Mouse (Mus musculus) MEL (cell line): ENCODE data around the gene Olfr57. TPM values are rescaled to one million over a fixed set of nuclear protein-coding genes. Genes with fewer than 3 reads are reported as not detected.

Experiments
- DNase-seq: peaks from one replicate; pipeline ENCODE4 v3.0.0; 2011; ENCODE audit warnings: low read depth, low spot score
- H3K27ac ChIP-seq: 2 replicates; pipeline ENCODE4 v1.5.1; 2012; ENCODE audit warnings: low read depth, mild to moderate bottlenecking, control low read depth, low read length, moderate library complexity; ENCODE audit not compliant: control insufficient read depth
- H3K27me3 ChIP-seq, 2 experiments: fragments of 150-350 bp in 1 of 2; sonication (generic) in 1 of 2; 2 replicates each; pipeline ENCODE4 v1.6.1; 2012; ENCODE audit warnings: low read length in 2 of 2, mild to moderate bottlenecking in 2 of 2, improper control_type of control experiment in 1 of 2, moderate library complexity in 1 of 2; ENCODE audit not compliant: insufficient read depth in 2 of 2, control insufficient read depth in 1 of 2
- H3K36me3 ChIP-seq, 2 experiments: 2 replicates each; pipeline ENCODE4 v1.6.1; 2012 to 2014; ENCODE audit warnings: low read length in 2 of 2, improper control_type of control experiment in 1 of 2, inconsistent platforms in 1 of 2, mild to moderate bottlenecking in 1 of 2; ENCODE audit not compliant: insufficient read depth in 2 of 2, control insufficient read depth in 1 of 2
- H3K4me1 ChIP-seq, 2 experiments: fragments of 150-350 bp in 1 of 2; sonication (generic) in 1 of 2; 2 replicates each; pipeline ENCODE4 v1.6.1; 2012; ENCODE audit warnings: low read length in 2 of 2, improper control_type of control experiment in 1 of 2, mild to moderate bottlenecking in 1 of 2; ENCODE audit not compliant: insufficient read depth in 2 of 2, control insufficient read depth in 1 of 2
- H3K4me3 ChIP-seq, 2 experiments: fragments of 150-350 bp in 1 of 2; sonication (generic) in 1 of 2; 2 replicates each; pipeline ENCODE4 v1.5.1; 2012; ENCODE audit warnings: low read depth in 2 of 2, low read length in 2 of 2, mild to moderate bottlenecking in 2 of 2, moderate library complexity in 2 of 2, control low read depth in 1 of 2, improper control_type of control experiment in 1 of 2; ENCODE audit not compliant: control insufficient read depth in 1 of 2, insufficient read depth in 1 of 2
- H3K79me2 ChIP-seq: 2 replicates; pipeline ENCODE4 v1.6.1; 2012; ENCODE audit warnings: mild to moderate bottlenecking, low read length, moderate library complexity; ENCODE audit not compliant: control insufficient read depth, poor library complexity, insufficient read depth
- H3K9ac ChIP-seq: 2 replicates; pipeline ENCODE4 v1.6.1; 2012; ENCODE audit warnings: low read depth, mild to moderate bottlenecking, control low read depth, low read length, moderate library complexity; ENCODE audit not compliant: control insufficient read depth, poor library complexity, severe bottlenecking
- H3K9me3 ChIP-seq: fragments of 150-350 bp; sonication (generic); replicated peaks from 2 replicates; pipeline ENCODE4 v1.6.1; 2012; ENCODE audit warnings: mild to moderate bottlenecking, low read length, improper control_type of control experiment, moderate library complexity; ENCODE audit not compliant: insufficient read depth
- BHLHE40 ChIP-seq: IDR thresholded peaks from 2 replicates; pipeline ENCODE4 v1.6.1; 2012; ENCODE audit warnings: low read depth, mild to moderate bottlenecking, inconsistent platforms, low read length, improper control_type of control experiment, borderline replicate concordance
- CHD2 ChIP-seq: IDR thresholded peaks from 2 replicates; pipeline ENCODE4 v1.6.1; 2011; ENCODE audit warnings: low read length, improper control_type of control experiment
- EP300 ChIP-seq, 2 experiments: IDR thresholded peaks; 2 replicates each; pipeline ENCODE4 v1.6.1; 2011; ENCODE audit warnings: improper control_type of control experiment in 2 of 2, low read length in 2 of 2, low read depth in 1 of 2, mild to moderate bottlenecking in 1 of 2
- ETS1 ChIP-seq: IDR thresholded peaks from 2 replicates; pipeline ENCODE4 v1.6.1; 2012; ENCODE audit warnings: low read depth, mild to moderate bottlenecking, inconsistent platforms, low read length, improper control_type of control experiment, moderate library complexity
- GABPA ChIP-seq: IDR thresholded peaks from 2 replicates; pipeline ENCODE4 v1.6.1; 2012; ENCODE audit warnings: low read depth, mild to moderate bottlenecking, inconsistent platforms, low read length, improper control_type of control experiment, moderate library complexity
- MAFK ChIP-seq: IDR thresholded peaks from 2 replicates; pipeline ENCODE4 v1.6.1; 2011; ENCODE audit warnings: low read depth, mild to moderate bottlenecking, low read length, improper control_type of control experiment, borderline replicate concordance
- MAZ ChIP-seq: IDR thresholded peaks from 2 replicates; pipeline ENCODE4 v1.6.1; 2012; ENCODE audit warnings: low read depth, mild to moderate bottlenecking, inconsistent platforms, low read length, improper control_type of control experiment
- MYB ChIP-seq: IDR thresholded peaks from 2 replicates; pipeline ENCODE4 v1.6.1; 2011; ENCODE audit warnings: mild to moderate bottlenecking, low read depth, low read length, improper control_type of control experiment
- MYC ChIP-seq: IDR thresholded peaks from 2 replicates; pipeline ENCODE4 v1.6.1; 2011; ENCODE audit warnings: low read depth, mild to moderate bottlenecking, low read length, improper control_type of control experiment, moderate library complexity
- NELFE ChIP-seq: IDR thresholded peaks from 2 replicates; pipeline ENCODE4 v1.6.1; 2011; ENCODE audit warnings: low read depth, low read length, improper control_type of control experiment
- POLR2A ChIP-seq, 2 experiments: IDR thresholded peaks; 2 replicates each; pipeline ENCODE4 v1.6.1; 2011 to 2012; ENCODE audit warnings: low read length in 2 of 2, mild to moderate bottlenecking in 2 of 2, control low read depth in 1 of 2, improper control_type of control experiment in 1 of 2, low read depth in 1 of 2, moderate library complexity in 1 of 2; ENCODE audit not compliant: control insufficient read depth in 1 of 2, insufficient read depth in 1 of 2, poor library complexity in 1 of 2
- POLR2AphosphoS2 ChIP-seq: IDR thresholded peaks from 2 replicates; pipeline ENCODE4 v1.6.1; 2011; ENCODE audit warnings: low read length, improper control_type of control experiment
- RAD21 ChIP-seq: IDR thresholded peaks from 2 replicates; pipeline ENCODE4 v1.6.1; 2011; ENCODE audit warnings: mild to moderate bottlenecking, low read depth, low read length, improper control_type of control experiment
- RCOR1 ChIP-seq: IDR thresholded peaks from 2 replicates; pipeline ENCODE4 v1.6.1; 2012; ENCODE audit warnings: low read depth, mild to moderate bottlenecking, inconsistent platforms, low read length, improper control_type of control experiment
- SIN3A ChIP-seq: IDR thresholded peaks from 2 replicates; pipeline ENCODE4 v1.6.1; 2012; ENCODE audit warnings: low read length, improper control_type of control experiment, inconsistent platforms
- SMC3 ChIP-seq: IDR thresholded peaks from 2 replicates; pipeline ENCODE4 v1.6.1; 2011; ENCODE audit warnings: low read depth, low read length, improper control_type of control experiment
- TCF12 ChIP-seq: IDR thresholded peaks from 2 replicates; pipeline ENCODE4 v1.6.1; 2014; ENCODE audit warnings: low read depth, mild to moderate bottlenecking, inconsistent platforms, low read length, improper control_type of control experiment, moderate library complexity
- UBTF ChIP-seq: IDR thresholded peaks from 2 replicates; pipeline ENCODE4 v1.6.1; 2012; ENCODE audit warnings: low read depth, mild to moderate bottlenecking, inconsistent platforms, low read length, improper control_type of control experiment, moderate library complexity, borderline replicate concordance; ENCODE audit not compliant: insufficient read depth
- USF2 ChIP-seq, 2 experiments: IDR thresholded peaks; 2 replicates each; pipeline ENCODE4 v1.6.1; 2011 to 2012; ENCODE audit warnings: improper control_type of control experiment in 2 of 2, low read length in 2 of 2, borderline replicate concordance in 1 of 2, inconsistent platforms in 1 of 2, low read depth in 1 of 2, mild to moderate bottlenecking in 1 of 2; ENCODE audit not compliant: insufficient read depth in 1 of 2
- ZKSCAN1 ChIP-seq: IDR thresholded peaks from 2 replicates; pipeline ENCODE4 v1.6.1; 2012; ENCODE audit warnings: low read depth, mild to moderate bottlenecking, inconsistent platforms, low read length, improper control_type of control experiment, moderate library complexity
- ZMIZ1 ChIP-seq: IDR thresholded peaks from 2 replicates; pipeline ENCODE4 v1.6.1; 2012; ENCODE audit warnings: low read depth, mild to moderate bottlenecking, inconsistent platforms, low read length, improper control_type of control experiment, moderate library complexity
- ZNF384 ChIP-seq: IDR thresholded peaks from 2 replicates; pipeline ENCODE4 v1.6.1; 2012; ENCODE audit warnings: low read depth, mild to moderate bottlenecking, inconsistent platforms, low read length, improper control_type of control experiment
- polyA plus RNA-seq, 2 experiments: library from polyadenylated mRNA; stranded (reverse) in 1 of 2; unstranded in 1 of 2; fragments of >175 nt in 1 of 2; fragments of >200 nt in 1 of 2; gene quantifications; 2 replicates each; pipeline versions ENCODE4 v1.2.1 to v1.2.4; 2012; ENCODE audit warnings: low replicate concordance in 2 of 2, low read depth in 1 of 2; ENCODE audit not compliant: insufficient read length in 2 of 2, insufficient read depth in 1 of 2, missing spikeins in 1 of 2
- total RNA-seq: library from RNA; depleted of rRNA; stranded (reverse); fragments of 300-350 nt; gene quantifications from 2 replicates; pipeline ENCODE4 v1.2.3, GENCODE M21; 2012; rRNA removed

The Olfr57 gene
- total RNA-seq, result not detected in 2 replicates
- polyA plus RNA-seq, result not detected

DNA sequence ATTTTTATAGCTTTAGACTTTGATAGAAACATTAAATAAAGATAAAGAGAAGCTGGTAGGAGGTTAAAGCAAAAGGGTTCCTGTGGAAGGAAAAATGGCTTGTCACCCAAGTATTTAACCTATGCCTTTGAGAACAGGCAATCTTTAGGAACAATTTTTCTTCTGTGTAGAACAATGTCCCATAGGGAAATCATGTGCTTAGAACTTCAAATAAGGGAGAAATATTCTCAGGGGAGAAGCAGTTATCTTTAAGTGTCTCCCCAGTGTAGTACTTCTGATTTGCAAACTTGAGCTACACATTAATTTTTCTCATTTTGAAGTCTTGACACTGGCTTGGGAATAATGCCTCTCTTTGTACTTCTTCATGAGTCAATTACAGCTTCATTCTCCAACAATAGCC, at the start of gene Olfr57:
Gene Olfr57 (plus strand): TSS at position 301 of the 400 bp plus-strand sequence.
- H3K79me2 ChIP-seq, result no peaks in the 10 kb centered on the region
- no peak within 1 kb of the TSS for H3K4me3 ChIP-seq
- no peaks in the 10 kb centered on the region for H3K9me3 ChIP-seq
- no peak for DNase-seq
- H3K4me1 ChIP-seq, result no peaks in the 10 kb centered on the region
- TF ChIP-seq GABPA (no peak), USF2 (IDR thresholded peaks at IDR 0.05; ENCODE audit: borderline replicate concordance in 1 of 2, insufficient read depth in 1 of 2, low read depth in 1 of 2, low read length in 2 of 2) (no peak), RAD21 (no peak), TCF12 (no peak), MAFK (no peak), CHD2 (no peak), POLR2A (IDR thresholded peaks at IDR 0.05; ENCODE audit: control insufficient read depth in 1 of 2, insufficient read depth in 1 of 2, low read depth in 1 of 2, low read length in 2 of 2, poor library complexity in 1 of 2) (no peak), MYC (no peak), MYB (no peak)
- TF ChIP-seq, all 39 proteins: peak for 0
- Histone ChIP-seq H3K27ac (no peak within 1 kb of the TSS), H3K27me3 (no peaks in the 10 kb centered on the region), H3K9ac (no peak within 1 kb of the TSS), H3K36me3 (no peaks in the 10 kb centered on the region)

DNA sequence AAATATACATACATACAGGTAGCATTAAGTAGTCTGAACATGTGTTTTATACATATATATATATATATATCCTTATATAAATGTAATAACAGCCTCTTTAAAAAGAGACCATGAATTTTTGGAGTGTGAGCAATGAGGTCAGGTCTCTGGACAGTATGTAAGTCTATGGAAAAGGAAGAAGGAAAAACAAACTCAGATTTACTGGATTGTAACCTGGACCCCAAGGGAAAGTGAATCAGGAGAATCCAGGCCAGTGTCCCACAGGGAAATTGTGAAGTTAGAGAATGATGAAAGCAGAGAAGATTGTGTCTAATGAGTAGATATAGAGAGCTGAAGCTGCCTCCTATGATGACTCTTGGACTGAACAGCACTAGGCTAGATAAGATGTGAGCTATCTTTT, 47.8 kb upstream of the Olfr57 start, which contains the start of gene Olfr1352:
Gene Olfr1352 (plus strand): TSS at position 301 of the 400 bp plus-strand sequence.
- Histone ChIP-seq H3K79me2 (no peaks in the 10 kb centered on the region), H3K4me3 (no peak within 1 kb of the TSS)
- TF ChIP-seq POLR2AphosphoS2 (no peak), TCF12 (no peak), UBTF (no peak), EP300 (IDR thresholded peaks at IDR 0.05; ENCODE audit: low read depth in 1 of 2, low read length in 2 of 2) (no peak), MYB (no peak), ETS1 (no peak), BHLHE40 (no peak), MAZ (no peak), ZNF384 (no peak), RAD21 (no peak), SMC3 (no peak), MAFK (no peak), ZKSCAN1 (no peak), NELFE (no peak), GABPA (no peak), ZMIZ1 (no peak), SIN3A (no peak), MYC (no peak), RCOR1 (no peak)

More for the DNA sequence above, 47.8 kb upstream of the Olfr57 start, which contains the start of gene Olfr1352:
- Histone ChIP-seq H3K9me3 (no peaks in the 10 kb centered on the region), H3K27ac (no peak within 1 kb of the TSS), H3K4me1 (no peaks in the 10 kb centered on the region), H3K27me3 (no peaks in the 10 kb centered on the region), H3K9ac (no peak within 1 kb of the TSS), H3K36me3 (no peaks in the 10 kb centered on the region)
- DNase-seq, result no peak
